Mouse (Mus musculus): ENCODE measurements around the gene Suco. TPM values are rescaled to one million over a fixed set of nuclear protein-coding genes. Genes with fewer than 3 reads are reported as not detected.

The Suco gene
- polyA plus RNA-seq, 1 experiment from 2014 or later, result 8.6 TPM

- Histone ChIP-seq H3K4me2 (ENCODE audit: low read depth, low read length) (no peak overlapping the region), H3K9me3 (ENCODE audit: low read length) (no peaks in the 10 kb centered on the region; the same call in 1 of the 2 replicates), H3K36me3 (replicated peaks; ENCODE audit: insufficient read depth, low read length) (no peaks in the 10 kb centered on the region), H3K9ac (replicated peaks) (no peak overlapping the region), H3K27me3 (ENCODE audit: insufficient read depth, low read length) (no peaks in the 10 kb centered on the region), H3K4me1 (ENCODE audit: insufficient read depth) (0 out of 2 replicates have a peak, but pooled peaks cover 3% of the 10 kb centered on the region), H3K27ac (ENCODE audit: low read depth) (no peak overlapping the region), H3K4me3 (ENCODE audit: low read depth, low read length) (no peak overlapping the region)
- ATAC-seq (no peak), DNase-seq (no peak)
- TF ChIP-seq CTCF (IDR thresholded peaks at IDR 0.05; ENCODE audit: low read depth), result no peak
- no peak for TF ChIP-seq EP300 (IDR thresholded peaks at IDR 0.05; ENCODE audit: low read depth)
These were observed 76.2 kb downstream of the Suco start for GRCm38 (mm10) chr1:161800256-161800655.

GRCm38 (mm10) chr1:161799791-161800190, 76.7 kb downstream of the Suco start:
- DNase-seq (no peak), ATAC-seq (peak; percentile 80)
- H3K27ac ChIP-seq (ENCODE audit: low read depth), result no peak overlapping the region
- H3K9ac ChIP-seq (replicated peaks), result no peak overlapping the region
- H3K4me3 ChIP-seq (ENCODE audit: low read depth, low read length), result no peak overlapping the region
- TF ChIP-seq CTCF (IDR thresholded peaks at IDR 0.05; ENCODE audit: low read depth) (no peak), EP300 (IDR thresholded peaks at IDR 0.05; ENCODE audit: low read depth) (no peak)
- no peaks in the 10 kb centered on the region; the same call in 1 of the 2 replicates for H3K9me3 ChIP-seq (ENCODE audit: low read length)
- H3K27me3 ChIP-seq (ENCODE audit: insufficient read depth, low read length), result no peaks in the 10 kb centered on the region
- peaks cover 4% of the 10 kb centered on the region; the same call in 1 of the 2 replicates for H3K4me1 ChIP-seq (ENCODE audit: insufficient read depth)
- H3K36me3 ChIP-seq (replicated peaks; ENCODE audit: insufficient read depth, low read length), result no peaks in the 10 kb centered on the region
- no peak overlapping the region for H3K4me2 ChIP-seq (ENCODE audit: low read depth, low read length)

- peaks cover 8% of the 10 kb centered on the region for H3K4me1 ChIP-seq (ENCODE audit: insufficient read depth)
- WGBS (ENCODE audit: insufficient replicate concordance), result 55% methylated on average over 3 of the region's 3 CpGs
- H3K9ac ChIP-seq (replicated peaks), result no peak overlapping the region
- H3K9me3 ChIP-seq (ENCODE audit: low read length), result no peaks in the 10 kb centered on the region; the same call in 1 of the 2 replicates
- ATAC-seq (no peak), DNase-seq (no peak)
- no peak overlapping the region for H3K4me2 ChIP-seq (ENCODE audit: low read depth, low read length)
- H3K27me3 ChIP-seq (ENCODE audit: insufficient read depth, low read length), result no peaks in the 10 kb centered on the region
- TF ChIP-seq EP300 (IDR thresholded peaks at IDR 0.05; ENCODE audit: low read depth) (no peak), CTCF (IDR thresholded peaks at IDR 0.05; ENCODE audit: low read depth) (no peak)
- no peak overlapping the region for H3K27ac ChIP-seq (ENCODE audit: low read depth)
- H3K4me3 ChIP-seq (ENCODE audit: low read depth, low read length), result no peak overlapping the region
- no peaks in the 10 kb centered on the region for H3K36me3 ChIP-seq (replicated peaks; ENCODE audit: insufficient read depth, low read length)
These were observed 77.6 kb downstream of the Suco start for GRCm38 (mm10) chr1:161798866-161799265.

- H3K4me1 ChIP-seq (ENCODE audit: insufficient read depth), result peaks cover 22% of the 10 kb centered on the region
- H3K9ac ChIP-seq (replicated peaks), result no peak overlapping the region
- H3K4me2 ChIP-seq (ENCODE audit: low read depth, low read length), result no peak overlapping the region
- no peaks in the 10 kb centered on the region for H3K36me3 ChIP-seq (replicated peaks; ENCODE audit: insufficient read depth, low read length)
- H3K4me3 ChIP-seq (ENCODE audit: low read depth, low read length), result no peak overlapping the region
- WGBS (ENCODE audit: insufficient replicate concordance), result 38% methylated on average over 10 of the region's 10 CpGs
- DNase-seq (no peak), ATAC-seq (no peak)
- H3K9me3 ChIP-seq (ENCODE audit: low read length), result no peaks in the 10 kb centered on the region; the same call in 1 of the 2 replicates
- no peaks in the 10 kb centered on the region for H3K27me3 ChIP-seq (ENCODE audit: insufficient read depth, low read length)
- TF ChIP-seq EP300 (IDR thresholded peaks at IDR 0.05; ENCODE audit: low read depth), result no peak
- TF ChIP-seq CTCF (IDR thresholded peaks at IDR 0.05; ENCODE audit: low read depth), result no peak
- no peak overlapping the region for H3K27ac ChIP-seq (ENCODE audit: low read depth)
These were observed 81.9 kb downstream of the Suco start for GRCm38 (mm10) chr1:161794447-161795211.

DNA sequence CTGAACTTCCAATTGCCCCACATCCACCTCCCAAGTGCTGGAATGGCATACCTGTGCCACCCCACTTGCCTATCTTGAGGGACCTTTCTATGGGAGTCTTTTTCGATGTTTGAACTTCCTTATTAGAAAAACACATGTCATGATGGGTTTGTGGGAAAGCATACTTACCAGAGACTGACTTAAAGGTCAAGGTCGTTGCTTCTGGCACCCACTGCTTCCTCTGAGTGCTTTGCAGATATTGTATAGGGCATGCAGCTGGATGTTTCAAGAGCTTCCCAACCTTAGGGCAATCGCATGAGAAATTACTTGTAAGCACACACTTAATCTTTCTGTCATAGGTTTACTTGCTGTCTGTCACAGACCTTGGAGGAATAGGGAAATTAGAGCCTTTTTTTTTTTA, 83.2 kb downstream of the Suco start:
- H3K36me3 ChIP-seq (replicated peaks; ENCODE audit: insufficient read depth, low read length), result no peaks in the 10 kb centered on the region
- ATAC-seq (no peak), DNase-seq (no peak)
- WGBS (ENCODE audit: insufficient replicate concordance), result 36% methylated on average over 3 of the region's 3 CpGs
- no peak overlapping the region for H3K9ac ChIP-seq (replicated peaks)
- H3K4me1 ChIP-seq (ENCODE audit: insufficient read depth), result peaks cover 20% of the 10 kb centered on the region
- H3K4me2 ChIP-seq (ENCODE audit: low read depth, low read length), result no peak overlapping the region
- TF ChIP-seq CTCF (IDR thresholded peaks at IDR 0.05; ENCODE audit: low read depth) (no peak), EP300 (IDR thresholded peaks at IDR 0.05; ENCODE audit: low read depth) (no peak)
- H3K9me3 ChIP-seq (ENCODE audit: low read length), result no peaks in the 10 kb centered on the region
- H3K27me3 ChIP-seq (ENCODE audit: insufficient read depth, low read length), result no peaks in the 10 kb centered on the region
- H3K27ac ChIP-seq (ENCODE audit: low read depth), result 0 out of 2 replicates have a peak overlapping the region, but pooled peaks have one; percentile 1
- H3K4me3 ChIP-seq (ENCODE audit: low read depth, low read length), result no peak overlapping the region

- DNase-seq (no peak), ATAC-seq (peak; percentile 88)
- TF ChIP-seq CTCF (IDR thresholded peaks at IDR 0.05; ENCODE audit: low read depth) (no peak), EP300 (IDR thresholded peaks at IDR 0.05; ENCODE audit: low read depth) (peak; percentile 79)
- Histone ChIP-seq H3K9me3 (ENCODE audit: low read length) (no peaks in the 10 kb centered on the region), H3K4me1 (ENCODE audit: insufficient read depth) (peaks cover 20% of the 10 kb centered on the region), H3K4me3 (ENCODE audit: low read depth, low read length) (no peak overlapping the region), H3K27ac (ENCODE audit: low read depth) (peak overlapping the region; percentile 62), H3K36me3 (replicated peaks; ENCODE audit: insufficient read depth, low read length) (no peaks in the 10 kb centered on the region), H3K27me3 (ENCODE audit: insufficient read depth, low read length) (no peaks in the 10 kb centered on the region), H3K9ac (replicated peaks) (no peak overlapping the region), H3K4me2 (ENCODE audit: low read depth, low read length) (peak overlapping the region; percentile 54)
- 57% methylated on average over 4 of the region's 4 CpGs for WGBS (ENCODE audit: insufficient replicate concordance)
These were observed 83.9 kb downstream of the Suco start for GRCm38 (mm10) chr1:161792687-161792969.
